8 mouse cellular contexts compared by ENCODE assay signal in genomic region chr11:114676896-114677530, GRCm38 (mm10). TPM values are rescaled to one million over a fixed set of nuclear protein-coding genes. Genes with fewer than 3 reads are reported as not detected.
DNase-seq lines count a peak whose midpoint lies in the region; ATAC-seq and TF ChIP-seq lines count a peak whose summit lies in the region.

No protein-coding gene starts in this region.

- H3K36me3 ChIP-seq in heart, embryonic 11.5 days (ENCODE audit: control insufficient read depth, insufficient read depth, low read length), result peaks cover 12% of the 10 kb centered on the region
- peaks cover 14% of the 10 kb centered on the region for H3K36me3 ChIP-seq in heart, embryonic 16.5 days (ENCODE audit: control insufficient read depth, insufficient read depth)
- peaks cover 11% of the 10 kb centered on the region for H3K36me3 ChIP-seq in liver, embryonic 14.5 days (replicated peaks; ENCODE audit: control insufficient read depth, insufficient read depth, low read depth)

- 58% methylated on average over 9 of the region's 9 CpGs for WGBS in heart, embryonic 11.5 days (ENCODE audit: insufficient replicate concordance)
- 49% methylated on average over 9 of the region's 9 CpGs for WGBS in heart, embryonic 16.5 days
- 48% methylated on average over 9 of the region's 9 CpGs for WGBS in liver, embryonic 14.5 days (ENCODE audit: insufficient replicate concordance)

- H3K27ac ChIP-seq in heart, embryonic 11.5 days (ENCODE audit: low read depth, low read length), result no peak overlapping the region
- H3K27ac ChIP-seq in brown adipose tissue, adult 24 weeks (replicated peaks; ENCODE audit: low read depth, low read length), result peak overlapping the region; percentile 75; the same call in 1 of the 2 replicates
- no peak overlapping the region for H3K27ac ChIP-seq in heart, embryonic 16.5 days (ENCODE audit: low read length)
- H3K27ac ChIP-seq in liver, embryonic 14.5 days, result no peak overlapping the region

- intact Hi-C loops in heart, postnatal 25 days (cut with DNase I), result no loop called here

- H3K9ac ChIP-seq in heart, embryonic 11.5 days (ENCODE audit: low read depth, low read length), result no peak overlapping the region
- peak overlapping the region; percentile 82 for H3K9ac ChIP-seq in heart, embryonic 16.5 days (ENCODE audit: low read length)
- no peak overlapping the region for H3K9ac ChIP-seq in liver, embryonic 14.5 days (replicated peaks)

- TF ChIP-seq CTCF in liver, embryonic 14.5 days (IDR thresholded peaks at IDR 0.05; ENCODE audit: low read depth), result no peak

- TF ChIP-seq EP300 in liver, embryonic 14.5 days (IDR thresholded peaks at IDR 0.05; ENCODE audit: low read depth), result no peak

- peaks cover 6% of the 10 kb centered on the region for H3K27me3 ChIP-seq in heart, embryonic 11.5 days (ENCODE audit: control insufficient read depth, insufficient read depth, low read length)
- H3K27me3 ChIP-seq in heart, embryonic 16.5 days (ENCODE audit: control insufficient read depth, insufficient read depth, low read length), result no peaks in the 10 kb centered on the region
- peaks cover 10% of the 10 kb centered on the region; the same call in 1 of the 2 replicates for H3K27me3 ChIP-seq in liver, embryonic 14.5 days (ENCODE audit: control insufficient read depth, insufficient read depth, low read length)

- ATAC-seq in heart, embryonic 11.5 days (replicated peaks; ENCODE audit: insufficient number of reproducible peaks, low FRiP score, low TSS enrichment), result no peak
- no peak for ATAC-seq in heart, embryonic 16.5 days (replicated peaks; ENCODE audit: extremely low read depth, insufficient read depth, low FRiP score)
- no peak for ATAC-seq in liver, embryonic 14.5 days (ENCODE audit: insufficient read depth)
- ATAC-seq in frontal cortex, adult (ENCODE audit: low TSS enrichment), result no peak

- no peak for DNase-seq in heart, postnatal 25 days (ENCODE audit: low spot score)
- no peak for DNase-seq in liver, embryonic 14.5 days (ENCODE audit: low read depth in 3 of 3, low spot score in 3 of 3)
- DNase-seq in ovary, postnatal 14 days (ENCODE audit: low spot score), result no peak
- DNase-seq in right cerebral cortex, postnatal 10 days (ENCODE audit: low spot score in 2 of 2), result no peak

- peaks cover 30% of the 10 kb centered on the region for H3K4me1 ChIP-seq in heart, embryonic 11.5 days (ENCODE audit: control insufficient read depth, insufficient read depth, low read length)
- peaks cover 16% of the 10 kb centered on the region for H3K4me1 ChIP-seq in brown adipose tissue, adult 24 weeks (ENCODE audit: control insufficient read depth, insufficient read depth, insufficient read length, low read length)
- peaks cover 28% of the 10 kb centered on the region for H3K4me1 ChIP-seq in heart, embryonic 16.5 days (ENCODE audit: control insufficient read depth, insufficient read depth, low read length)
- peaks cover 3 to 7% of the 10 kb centered on the region in 2 experiments; a peak in 3 of 4 replicates for H3K4me1 ChIP-seq in liver, embryonic 14.5 days (replicated peaks; ENCODE audit: control insufficient read depth in 2 of 2, insufficient read depth in 2 of 2, low read length in 1 of 2)

- peak overlapping the region; percentile 99 for H3K4me2 ChIP-seq in heart, embryonic 11.5 days
- H3K4me2 ChIP-seq in heart, embryonic 16.5 days (ENCODE audit: low read depth, low read length), result peak overlapping the region; percentile 99
- peak overlapping the region; percentile 92; the same call in 1 of the 2 replicates for H3K4me2 ChIP-seq in liver, embryonic 14.5 days (ENCODE audit: low read depth)

- H3K4me3 ChIP-seq in heart, embryonic 11.5 days (ENCODE audit: low read depth, low read length), result no peak overlapping the region; the same call in 1 of the 2 replicates
- H3K4me3 ChIP-seq in brown adipose tissue, adult 24 weeks (ENCODE audit: insufficient read depth, low read depth, low read length), result peak overlapping the region; percentile 91; the same call in 1 of the 2 replicates
- H3K4me3 ChIP-seq in heart, embryonic 16.5 days (ENCODE audit: low read length), result peak overlapping the region; percentile 71
- H3K4me3 ChIP-seq in liver, embryonic 14.5 days (ENCODE audit: insufficient read depth in 1 of 2, low read depth in 2 of 2, low read length in 2 of 2), result no peak overlapping the region

- no peaks in the 10 kb centered on the region for H3K9me3 ChIP-seq in heart, embryonic 11.5 days (replicated peaks; ENCODE audit: control insufficient read depth, low read length)
- H3K9me3 ChIP-seq in heart, embryonic 16.5 days (replicated peaks; ENCODE audit: control insufficient read depth, low read length), result no peaks in the 10 kb centered on the region
- H3K9me3 ChIP-seq in liver, embryonic 14.5 days (ENCODE audit: control insufficient read depth, low read length), result no peaks in the 10 kb centered on the region

RNA-seq across cellular contexts. Expression of gene Ttyh2, which starts 1.8 kb away (rescaled TPM):
- polyA plus RNA-seq in heart, embryonic 11.5 days (2014; fragmentation: Nextera tagmentation; extraction: Ambion mirVana), result 5.0 and 5.1 TPM in 2 replicates
- 1 to 10 TPM; 5.3 to 5.8 TPM for total RNA-seq in heart, postnatal 25 days (2021)
- 9.8 and 12.4 TPM in 2 replicates for polyA plus RNA-seq in brown adipose tissue, adult 24 weeks (2012; ENCODE audit: insufficient read depth, insufficient read length, missing spikeins)
- 11.4 and 11.9 TPM in 2 replicates for polyA plus RNA-seq in heart, embryonic 16.5 days (2015; fragmentation: Nextera tagmentation; extraction: Ambion mirVana)
- polyA plus RNA-seq in liver, embryonic 14.5 days (2012; rRNA removed), result 2.7 and 2.9 TPM in 2 replicates
- 6.4 and 6.5 TPM in 2 replicates for polyA plus RNA-seq in liver, embryonic 14.5 days (2014; fragmentation: Nextera tagmentation; extraction: Ambion mirVana)

RNA-seq across cellular contexts. Expression of gene Rpl38, which starts 8.7 kb away (rescaled TPM):
- polyA plus RNA-seq in heart, embryonic 11.5 days (2014; fragmentation: Nextera tagmentation; extraction: Ambion mirVana), result 781 and 853 TPM in 2 replicates
- 100 to 1,000 TPM; 532 to 566 TPM for total RNA-seq in heart, postnatal 25 days (2021)
- polyA plus RNA-seq in brown adipose tissue, adult 24 weeks (2012; ENCODE audit: insufficient read depth, insufficient read length, missing spikeins), result 1,001 and 1,648 TPM in 2 replicates
- polyA plus RNA-seq in heart, embryonic 16.5 days (2015; fragmentation: Nextera tagmentation; extraction: Ambion mirVana), result 509 and 560 TPM in 2 replicates
- polyA plus RNA-seq in liver, embryonic 14.5 days (2012; rRNA removed), result 758 and 1,654 TPM in 2 replicates
- 899 and 926 TPM in 2 replicates for polyA plus RNA-seq in liver, embryonic 14.5 days (2014; fragmentation: Nextera tagmentation; extraction: Ambion mirVana)

RNA-seq across cellular contexts. Expression of gene Dnaic2, which starts 50.2 kb away (rescaled TPM):
- polyA plus RNA-seq in heart, embryonic 11.5 days (2014; fragmentation: Nextera tagmentation; extraction: Ambion mirVana), result 0.20 and 0.50 TPM in 2 replicates
- under 1 TPM; 0.13 to 0.25 TPM for total RNA-seq in heart, postnatal 25 days (2021)
- polyA plus RNA-seq in brown adipose tissue, adult 24 weeks (2012; ENCODE audit: insufficient read depth, insufficient read length, missing spikeins), result not detected in 2 replicates
- 1.1 and 1.3 TPM in 2 replicates for polyA plus RNA-seq in heart, embryonic 16.5 days (2015; fragmentation: Nextera tagmentation; extraction: Ambion mirVana)
- polyA plus RNA-seq in liver, embryonic 14.5 days (2012; rRNA removed), result 0.03 and 0.17 TPM in 2 replicates
- not detected in 2 replicates for polyA plus RNA-seq in liver, embryonic 14.5 days (2014; fragmentation: Nextera tagmentation; extraction: Ambion mirVana)

Comparison
In these comparisons a context has a peak if more than half of its experiments do, and no peak if none do; other contexts are left out.
1. H3K4me3 ChIP-seq: peak in brown adipose tissue, adult 24 weeks (single experiment) and heart, embryonic 16.5 days (single experiment); none in heart, embryonic 11.5 days (single experiment) and liver, embryonic 14.5 days (0 of 2).
2. Peak in every context shown above with its lines, with median percentiles within 50 percentile points of each other: H3K4me2 ChIP-seq.